Mouse (Mus musculus) limb, embryonic 15.5 days (tissue): Measurements from ENCODE around the gene Cntnap5b. TPM values are rescaled to one million over a fixed set of nuclear protein-coding genes. Genes with fewer than 3 reads are reported as not detected.

Experiments
- ATAC-seq: fragments of 200-750 bp; cut with Nextera tagmentation; 2 replicates; pipeline ENCODE4 v1.8.0; 2017; ENCODE audit warnings: low read depth, moderate TSS enrichment; ENCODE audit not compliant: insufficient number of reproducible peaks, low FRiP score, low TSS enrichment
- H3K27ac ChIP-seq: fragments of 300-500 bp; sonication (generic); 2 replicates; pipeline ENCODE4 v1.5.1; 2015; ENCODE audit warnings: moderate library complexity, mild to moderate bottlenecking, inconsistent platforms
- H3K27me3 ChIP-seq: fragments of 300-500 bp; sonication (generic); 2 replicates; pipeline ENCODE4 v1.6.1; 2015; ENCODE audit warnings: inconsistent platforms
- H3K36me3 ChIP-seq: fragments of 300-500 bp; sonication (generic); 2 replicates; pipeline ENCODE4 v1.6.1; 2015; ENCODE audit warnings: inconsistent platforms
- H3K4me1 ChIP-seq: fragments of 300-500 bp; sonication (generic); 2 replicates; pipeline ENCODE4 v1.6.1; 2015; ENCODE audit warnings: inconsistent platforms
- H3K4me2 ChIP-seq: fragments of 300-500 bp; sonication (generic); 2 replicates; pipeline ENCODE4 v1.6.1; 2015; ENCODE audit warnings: mild to moderate bottlenecking, inconsistent platforms
- H3K4me3 ChIP-seq: fragments of 300-500 bp; sonication (generic); 2 replicates; pipeline ENCODE4 v1.5.1; 2015; ENCODE audit warnings: mild to moderate bottlenecking, inconsistent platforms
- H3K9ac ChIP-seq: fragments of 300-500 bp; sonication (generic); 2 replicates; pipeline ENCODE4 v1.6.1; 2015; ENCODE audit warnings: inconsistent platforms
- H3K9me3 ChIP-seq: fragments of 300-500 bp; sonication (generic); 2 replicates; pipeline ENCODE4 v1.6.1; 2016; ENCODE audit warnings: inconsistent platforms
- WGBS: fragments of 180-500 bp; shearing (Covaris S2); methylation state at CpG from one replicate; pipeline ENCODE4 v1.1.7; 2015; 5-methylcytosine and 5-hydroxymethylcytosine counted together
- polyA plus RNA-seq: library from polyadenylated mRNA; unstranded; fragments of >200 nt; fragmentation: Nextera tagmentation; extraction: Ambion mirVana; gene quantifications from 2 replicates; pipeline ENCODE4 v1.2.1, GENCODE M21; 2015

The Cntnap5b gene
- polyA plus RNA-seq, 1 experiment from 2014 or later = 0.05 TPM

GRCm38 (mm10) chr1:100251964-100252363 is 479.4 kb downstream of the Cntnap5b start:
- no peaks in the 10 kb centered on the region for H3K9me3 ChIP-seq
- H3K4me3 ChIP-seq = no peak overlapping the region
- no peaks in the 10 kb centered on the region for H3K27me3 ChIP-seq
- no peaks in the 10 kb centered on the region for H3K4me1 ChIP-seq
- no peak for ATAC-seq
- H3K4me2 ChIP-seq = no peak overlapping the region
- H3K9ac ChIP-seq = no peak overlapping the region
- H3K27ac ChIP-seq = no peak overlapping the region
- no peaks in the 10 kb centered on the region for H3K36me3 ChIP-seq

- no peak overlapping the region for H3K9ac ChIP-seq
- ATAC-seq = no peak
- H3K27ac ChIP-seq = no peak overlapping the region
- no peaks in the 10 kb centered on the region for H3K27me3 ChIP-seq
- no peaks in the 10 kb centered on the region for H3K9me3 ChIP-seq
- WGBS = 78% methylated on average over 1 of the region's 1 CpGs
- H3K4me2 ChIP-seq = no peak overlapping the region
- H3K4me3 ChIP-seq = no peak overlapping the region
- H3K4me1 ChIP-seq = no peaks in the 10 kb centered on the region
- no peaks in the 10 kb centered on the region for H3K36me3 ChIP-seq
These were observed 538.1 kb downstream of the Cntnap5b start for GRCm38 (mm10) chr1:100310687-100311086.

- H3K9me3 ChIP-seq = no peaks in the 10 kb centered on the region
- 82% methylated on average over 3 of the region's 3 CpGs for WGBS
- no peak for ATAC-seq
- H3K4me1 ChIP-seq = no peaks in the 10 kb centered on the region
- no peak overlapping the region for H3K9ac ChIP-seq
- no peak overlapping the region for H3K4me2 ChIP-seq
- H3K4me3 ChIP-seq = no peak overlapping the region
- no peaks in the 10 kb centered on the region for H3K36me3 ChIP-seq
- H3K27me3 ChIP-seq = no peaks in the 10 kb centered on the region
- no peak overlapping the region for H3K27ac ChIP-seq
These were observed 558.5 kb downstream of the Cntnap5b start for GRCm38 (mm10) chr1:100331066-100331465.

GRCm38 (mm10) chr1:100369415-100370113 is 597.0 kb downstream of the Cntnap5b start:
- ATAC-seq = no peak
- WGBS = 71% methylated on average over 5 of the region's 5 CpGs

DNA sequence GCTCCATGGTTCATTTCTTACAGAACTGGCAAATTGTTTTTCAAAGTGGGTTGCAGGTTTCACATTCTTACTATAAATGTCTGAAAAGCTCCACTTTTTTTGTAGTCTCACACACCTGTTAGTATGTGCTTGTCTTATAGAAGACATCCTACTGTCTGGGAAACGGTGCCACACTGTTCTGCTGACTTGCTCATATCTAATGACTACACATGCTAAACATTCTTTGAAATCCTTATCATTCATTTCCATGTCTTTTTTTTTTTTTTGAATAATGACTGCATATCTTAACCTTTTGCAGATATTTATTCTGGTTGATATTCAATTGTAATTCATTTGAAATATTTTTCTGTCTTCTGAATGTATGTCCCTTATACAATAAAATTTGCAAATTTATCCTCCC is 613.7 kb downstream of the Cntnap5b start:
- Histone ChIP-seq H3K4me2 (no peak overlapping the region), H3K27me3 (no peaks in the 10 kb centered on the region), H3K9ac (no peak overlapping the region), H3K9me3 (no peaks in the 10 kb centered on the region), H3K36me3 (no peaks in the 10 kb centered on the region), H3K4me1 (no peaks in the 10 kb centered on the region), H3K4me3 (no peak overlapping the region), H3K27ac (no peak overlapping the region)
- ATAC-seq = no peak
- 69% methylated on average over 1 of the region's 1 CpGs for WGBS

More at GRCm38 (mm10) chr1:100369415-100370113, 597.0 kb downstream of the Cntnap5b start:
- no peak overlapping the region for H3K27ac ChIP-seq
- H3K9ac ChIP-seq = no peak overlapping the region
- no peaks in the 10 kb centered on the region for H3K4me1 ChIP-seq
- H3K4me3 ChIP-seq = no peak overlapping the region
- H3K27me3 ChIP-seq = no peaks in the 10 kb centered on the region
- H3K9me3 ChIP-seq = no peaks in the 10 kb centered on the region
- H3K36me3 ChIP-seq = no peaks in the 10 kb centered on the region
- H3K4me2 ChIP-seq = no peak overlapping the region

- Histone ChIP-seq H3K4me2 (no peak overlapping the region), H3K27me3 (no peaks in the 10 kb centered on the region), H3K36me3 (no peaks in the 10 kb centered on the region), H3K4me3 (no peak overlapping the region), H3K9ac (no peak overlapping the region), H3K4me1 (no peaks in the 10 kb centered on the region), H3K9me3 (no peaks in the 10 kb centered on the region), H3K27ac (no peak overlapping the region)
- ATAC-seq = no peak
These were observed 621.5 kb downstream of the Cntnap5b start for GRCm38 (mm10) chr1:100394034-100394433.

DNA sequence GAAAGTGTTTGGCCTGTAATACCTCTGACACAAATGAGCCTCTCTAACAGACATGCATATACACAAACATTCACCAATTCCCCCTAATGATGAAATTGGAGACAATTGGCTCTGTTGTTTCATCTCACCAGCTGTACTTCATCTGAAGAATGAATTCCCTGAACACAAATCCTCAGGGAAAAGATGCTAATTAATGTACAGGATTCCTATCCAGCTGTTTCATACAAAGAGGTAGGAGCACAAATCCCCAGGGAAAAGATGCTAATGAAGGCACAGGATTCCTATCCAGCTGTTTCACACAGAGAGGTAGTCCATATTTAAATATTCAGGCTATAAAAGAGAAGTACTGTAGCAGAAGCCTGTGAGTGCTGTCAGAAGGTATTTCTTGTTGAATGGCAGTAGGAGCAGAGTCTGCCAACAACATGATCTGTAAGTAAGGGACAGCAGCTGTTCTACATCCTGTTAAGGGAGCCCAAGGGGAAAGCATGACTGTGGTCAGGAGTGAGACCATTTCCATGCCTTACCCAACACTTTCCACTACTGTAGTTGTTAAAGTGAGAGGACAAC is 644.2 kb downstream of the Cntnap5b start:
- H3K27me3 ChIP-seq = no peaks in the 10 kb centered on the region
- no peaks in the 10 kb centered on the region for H3K36me3 ChIP-seq
- no peak overlapping the region for H3K27ac ChIP-seq
- H3K9ac ChIP-seq = no peak overlapping the region
- H3K4me2 ChIP-seq = no peak overlapping the region
- H3K9me3 ChIP-seq = no peaks in the 10 kb centered on the region
- no peaks in the 10 kb centered on the region for H3K4me1 ChIP-seq
- H3K4me3 ChIP-seq = no peak overlapping the region
- ATAC-seq = no peak

DNA sequence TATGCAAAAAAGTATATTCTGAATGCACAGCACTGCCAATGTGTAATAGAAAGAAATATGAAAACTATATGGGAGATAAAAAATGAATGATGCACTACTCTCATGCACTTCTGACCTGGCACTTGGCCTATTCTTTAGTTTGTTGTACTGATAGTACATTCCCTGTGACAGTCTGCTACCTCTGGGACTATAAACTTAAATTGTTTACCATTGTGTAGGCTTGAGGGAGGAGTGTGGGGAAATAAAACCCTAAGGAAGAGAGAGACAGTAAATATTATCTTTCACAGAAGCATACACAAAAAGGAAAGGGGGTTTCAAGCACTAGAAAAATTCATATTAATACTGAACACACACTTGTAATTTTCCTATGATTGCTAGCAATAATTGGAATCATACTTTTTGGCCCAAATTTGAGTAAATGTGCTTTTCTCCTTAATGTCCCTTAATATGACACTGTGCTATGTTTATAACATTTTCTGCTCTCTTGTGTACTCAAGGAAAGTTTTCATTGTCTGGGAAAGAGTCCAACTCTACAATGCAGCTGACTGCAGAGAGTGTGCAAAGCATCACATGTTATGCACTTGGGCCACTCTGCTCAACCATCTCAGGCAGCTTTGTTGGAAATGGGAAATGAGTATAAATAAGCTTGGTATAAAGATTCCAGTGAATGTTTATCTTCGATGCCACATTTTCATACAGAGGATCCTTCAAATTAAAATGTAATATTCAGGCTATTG is 657.6 kb downstream of the Cntnap5b start:
- Histone ChIP-seq H3K9me3 (no peaks in the 10 kb centered on the region), H3K9ac (no peak overlapping the region), H3K4me1 (no peaks in the 10 kb centered on the region), H3K4me2 (no peak overlapping the region), H3K27ac (no peak overlapping the region), H3K36me3 (no peaks in the 10 kb centered on the region), H3K4me3 (no peak overlapping the region), H3K27me3 (no peaks in the 10 kb centered on the region)
- ATAC-seq = no peak
- WGBS = 86% methylated on average over 1 of the region's 1 CpGs

DNA sequence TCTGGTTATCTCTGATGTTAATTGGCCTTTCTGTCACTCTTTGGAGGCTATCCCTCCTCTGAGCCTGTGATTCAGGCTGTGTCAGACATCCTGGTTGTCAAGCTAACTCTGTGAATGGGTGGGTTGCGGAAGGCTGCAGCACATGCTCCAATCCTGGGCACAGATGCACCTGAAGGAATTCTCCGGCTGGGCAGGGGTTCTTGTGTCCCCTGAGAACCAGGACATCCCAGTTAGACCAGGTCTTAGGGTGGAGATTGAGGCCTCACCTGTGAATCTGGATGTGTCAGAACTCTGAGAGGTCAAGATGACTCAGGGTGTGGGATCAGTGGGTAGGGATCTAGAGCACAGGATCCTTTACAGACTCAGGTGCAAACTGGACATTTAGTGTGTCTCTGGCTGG is 691.3 kb downstream of the Cntnap5b start:
- H3K36me3 ChIP-seq = no peaks in the 10 kb centered on the region
- H3K4me3 ChIP-seq = no peak overlapping the region
- 88% methylated on average over 2 of the region's 2 CpGs for WGBS
- no peaks in the 10 kb centered on the region for H3K27me3 ChIP-seq
- no peak overlapping the region for H3K4me2 ChIP-seq
- H3K4me1 ChIP-seq = no peaks in the 10 kb centered on the region
- H3K9ac ChIP-seq = no peak overlapping the region
- no peak for ATAC-seq
- H3K9me3 ChIP-seq = no peaks in the 10 kb centered on the region
- H3K27ac ChIP-seq = no peak overlapping the region

DNA sequence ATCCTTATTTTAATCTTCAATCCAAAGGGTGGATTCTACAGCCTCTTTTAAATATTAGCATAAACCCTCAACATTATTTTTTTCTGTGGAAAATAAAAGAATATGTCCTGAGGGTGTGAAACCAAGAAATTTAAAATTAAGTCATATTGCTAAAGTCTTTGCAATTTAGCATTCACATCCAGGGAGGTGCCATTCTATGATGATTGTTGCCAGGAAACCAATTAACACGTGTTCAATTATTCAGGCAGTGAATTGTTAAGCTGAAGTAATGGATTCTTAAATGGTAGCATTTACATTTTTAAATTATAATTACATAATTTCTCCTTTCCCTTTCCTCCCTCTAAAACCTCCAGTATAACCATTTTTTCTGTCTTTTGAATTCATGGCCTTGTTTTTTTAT is 692.7 kb downstream of the Cntnap5b start:
- H3K4me2 ChIP-seq = no peak overlapping the region
- no peak overlapping the region for H3K9ac ChIP-seq
- 57% methylated on average over 1 of the region's 1 CpGs for WGBS
- H3K36me3 ChIP-seq = no peaks in the 10 kb centered on the region
- H3K27me3 ChIP-seq = no peaks in the 10 kb centered on the region
- H3K4me3 ChIP-seq = no peak overlapping the region
- ATAC-seq = no peak
- no peaks in the 10 kb centered on the region for H3K9me3 ChIP-seq
- no peak overlapping the region for H3K27ac ChIP-seq
- no peaks in the 10 kb centered on the region for H3K4me1 ChIP-seq

GRCm38 (mm10) chr1:100467595-100467994 is 695.0 kb downstream of the Cntnap5b start:
- Histone ChIP-seq H3K4me1 (no peaks in the 10 kb centered on the region), H3K9me3 (no peaks in the 10 kb centered on the region), H3K27me3 (no peaks in the 10 kb centered on the region), H3K36me3 (no peaks in the 10 kb centered on the region), H3K4me2 (no peak overlapping the region), H3K27ac (no peak overlapping the region), H3K4me3 (no peak overlapping the region), H3K9ac (no peak overlapping the region)
- no peak for ATAC-seq
- WGBS = 75% methylated on average over 1 of the region's 1 CpGs

- no peaks in the 10 kb centered on the region for H3K9me3 ChIP-seq
- H3K36me3 ChIP-seq = no peaks in the 10 kb centered on the region
- no peak overlapping the region for H3K27ac ChIP-seq
- H3K4me2 ChIP-seq = no peak overlapping the region
- no peaks in the 10 kb centered on the region for H3K27me3 ChIP-seq
- no peak for ATAC-seq
- no peak overlapping the region for H3K9ac ChIP-seq
- H3K4me3 ChIP-seq = no peak overlapping the region
- no peaks in the 10 kb centered on the region for H3K4me1 ChIP-seq
These were observed 737.3 kb downstream of the Cntnap5b start for GRCm38 (mm10) chr1:100509866-100510265.
